Mouse (Mus musculus) spleen, postnatal 4 days (tissue): Measurements from ENCODE around the gene Eif2d.

Experiments
- DNase-seq, 2 experiments: peaks; one replicate each; pipeline ENCODE4 v3.0.0; 2022; ENCODE audit warnings: low spot score in 2 of 2

Eif2d gene

GRCm38 (mm10) chr1:131213361-131213760, 60.4 kb downstream of the Eif2d start:
- DNase-seq, result no peak

GRCm38 (mm10) chr1:131218933-131219332, 66.0 kb downstream of the Eif2d start:
- DNase-seq, result no peak

GRCm38 (mm10) chr1:131221822-131222590, 69.0 kb downstream of the Eif2d start:
- DNase-seq, result no peak

GRCm38 (mm10) chr1:131223345-131223744, 70.4 kb downstream of the Eif2d start:
- DNase-seq, result no peak

GRCm38 (mm10) chr1:131224848-131225471, 72.0 kb downstream of the Eif2d start:
- no peak for DNase-seq

GRCm38 (mm10) chr1:131228225-131228624, 75.2 kb downstream of the Eif2d start:
- no peak for DNase-seq

GRCm38 (mm10) chr1:131228659-131229058, 75.7 kb downstream of the Eif2d start:
- no peak for DNase-seq

- no peak for DNase-seq
These were observed 80.5 kb downstream of the Eif2d start for GRCm38 (mm10) chr1:131233527-131233926.

GRCm38 (mm10) chr1:131236077-131236476, 83.1 kb downstream of the Eif2d start:
- DNase-seq, result no peak
